Mouse (Mus musculus) lung, adult 2 months (tissue): ENCODE measurements around the gene Gal3st2c.

Source experiments
- CTCF ChIP-seq: fragments of 200-500 bp; IDR thresholded peaks from 2 replicates; pipeline ENCODE4 v1.5.1; 2011; ENCODE audit warnings: mild to moderate bottlenecking, low read length, control low read depth; ENCODE audit not compliant: insufficient read depth
- POLR2A ChIP-seq: fragments of 200-500 bp; IDR thresholded peaks from 2 replicates; pipeline ENCODE4 v1.6.1; 2011; ENCODE audit warnings: low read depth, mild to moderate bottlenecking, control low read depth, low read length, borderline replicate concordance; ENCODE audit errors: extremely low read depth

DNA sequence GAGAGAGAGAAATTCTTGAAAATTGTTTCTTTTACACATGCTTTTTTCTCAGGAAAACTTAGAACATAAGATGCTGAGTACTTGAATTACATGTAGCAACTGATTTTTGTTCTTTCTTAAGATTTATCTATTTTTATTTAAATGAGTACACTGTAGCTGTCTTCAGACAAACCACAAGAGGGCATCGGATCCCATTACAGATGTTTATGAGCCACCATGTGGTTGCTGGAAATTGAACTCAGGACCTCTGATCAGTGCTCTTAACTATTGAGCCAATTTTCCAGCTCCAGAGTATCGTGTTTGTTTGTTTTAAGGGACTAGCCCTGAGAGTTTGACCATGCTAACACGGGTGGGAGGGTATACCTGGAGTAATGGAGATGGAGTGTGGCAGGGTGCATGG, 21.3 kb downstream of the Gal3st2c start:
- no peak for TF ChIP-seq POLR2A
- no peak for TF ChIP-seq CTCF
